Mouse (Mus musculus) v-Abl transformed pro-B cells (cell line): ENCODE measurements around the gene Hipk4.

Experiments
- in situ Hi-C, 2 experiments: fragments of 400-800 bp; cut with MboI; formaldehyde crosslinking; loops; one replicate each; pipeline ENCODE4 v1.15.1; 2025; ENCODE audit not compliant: unreplicated experiment in 2 of 2

Gene Hipk4

DNA sequence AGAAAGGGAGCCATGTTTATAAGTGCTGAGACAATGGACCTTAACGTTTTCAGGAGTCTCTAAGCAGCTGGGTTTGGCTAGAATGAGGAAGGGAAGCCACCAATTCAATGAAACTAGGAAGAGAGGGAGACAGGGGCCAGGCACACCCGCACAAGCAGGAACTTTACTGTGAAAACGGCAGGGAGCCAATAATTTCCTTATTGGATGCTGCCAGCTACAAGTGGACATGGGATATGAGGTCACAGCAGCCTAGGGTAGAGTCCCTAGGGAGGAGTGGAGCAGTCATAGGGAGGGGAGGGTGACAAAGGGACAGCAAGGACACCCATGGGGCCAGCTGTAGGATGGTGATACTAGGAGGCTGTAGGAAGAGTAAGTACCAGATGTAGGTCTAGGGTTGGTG is 30.0 kb upstream of the Hipk4 start:
- in situ Hi-C loops = loop anchor here in 1 of 2 experiments (10.0 kb wide), 1 partner anchor 158 kb away; the partner anchor contains the start of gene Ltbp4

- in situ Hi-C loops = loop anchor here in 1 of 2 experiments (10.0 kb wide), 1 partner anchor 159 kb away; the partner anchor contains the start of gene Ltbp4
These were observed 29.6 kb upstream of the Hipk4 start for GRCm38 (mm10) chr7:27493450-27493849.

GRCm38 (mm10) chr7:27494659-27495367 is 28.3 kb upstream of the Hipk4 start:
- in situ Hi-C loops = loop anchor here in 1 of 2 experiments (10.0 kb wide), 1 partner anchor 160 kb away; the partner anchor contains the start of gene Ltbp4

- in situ Hi-C loops = loop anchor here in 1 of 2 experiments (10.0 kb wide), 1 partner anchor 164 kb away; the partner anchor contains the start of gene Ltbp4
These were observed 24.0 kb upstream of the Hipk4 start, which contains the start of gene Prx for GRCm38 (mm10) chr7:27499036-27499435. Gene Prx (plus strand): TSS chr7:27499324.

DNA sequence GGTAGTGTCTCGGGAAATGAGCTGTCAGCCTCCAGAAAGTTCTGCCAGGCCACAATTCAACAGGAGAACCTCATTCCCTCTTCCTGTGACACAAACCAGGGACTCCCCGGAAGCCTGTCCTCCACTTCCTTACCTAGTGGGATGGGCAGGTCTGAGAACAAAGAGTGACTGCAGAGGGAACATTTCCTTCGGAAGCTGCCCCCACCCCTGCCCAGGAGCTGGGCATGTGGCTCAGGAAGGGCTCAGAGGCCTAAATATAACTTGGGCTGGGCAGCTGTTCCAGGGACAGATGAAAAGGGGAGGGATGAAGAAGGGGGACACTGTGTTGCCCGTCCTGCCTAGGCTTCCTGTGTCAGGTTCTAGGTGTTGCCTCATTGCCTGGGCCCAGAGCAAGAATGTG is 21.4 kb upstream of the Hipk4 start:
- in situ Hi-C loops = loop anchor here in 1 of 2 experiments (10.0 kb wide), 2 partner anchors 167 to 173 kb away; partner anchors contain the start of genes Ltbp4 and Map3k10

GRCm38 (mm10) chr7:27506765-27507370 is 16.2 kb upstream of the Hipk4 start:
- in situ Hi-C loops = loop anchor here in 1 of 2 experiments (5.0 to 10.0 kb wide), 4 partner anchors 70 to 172 kb away; partner anchors contain the start of genes Akt2, Ltbp4 and Map3k10

DNA sequence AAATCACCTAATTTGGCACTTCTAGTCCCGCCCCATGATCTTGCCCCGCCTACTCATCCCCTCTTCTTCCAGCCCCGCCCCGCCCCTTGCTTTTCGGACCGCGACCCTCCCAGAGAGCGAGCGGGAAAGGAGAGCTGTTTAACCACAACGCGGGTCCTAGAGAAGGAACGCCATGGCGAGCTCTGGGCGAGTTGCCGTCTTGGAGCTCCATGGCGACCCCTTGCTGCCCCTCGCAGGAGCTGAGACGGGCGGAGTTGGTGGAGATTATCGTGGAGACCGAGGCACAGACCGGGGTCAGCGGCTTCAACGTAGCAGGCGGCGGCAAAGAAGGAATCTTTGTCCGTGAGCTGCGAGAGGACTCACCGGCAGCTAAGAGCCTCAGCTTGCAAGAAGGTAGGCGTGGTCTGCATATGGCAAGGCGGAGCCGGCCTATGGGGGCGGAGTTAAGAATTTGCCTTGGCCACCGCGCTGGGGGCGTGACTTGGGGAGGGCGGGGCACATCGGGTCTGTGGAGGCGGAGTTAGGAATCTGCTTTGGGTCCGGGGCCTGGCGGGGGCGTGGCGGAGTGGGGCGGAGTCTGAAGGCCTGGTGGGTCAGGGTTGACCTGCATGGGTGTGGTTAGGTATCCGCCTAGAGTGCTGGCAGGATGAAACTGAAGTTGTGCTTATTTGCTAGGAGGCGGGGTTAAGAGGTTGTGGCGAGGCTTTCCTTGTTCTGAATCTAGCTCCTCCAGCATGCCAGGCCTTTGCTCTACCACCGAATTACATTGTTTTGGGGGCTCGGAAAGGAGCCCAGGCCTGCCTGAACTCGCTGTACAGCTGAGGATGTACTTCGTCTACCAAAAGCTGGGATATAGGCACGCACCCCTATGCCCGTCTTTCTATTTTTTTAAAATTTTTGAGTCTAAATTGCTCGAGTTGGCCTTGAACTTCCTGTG is 15.1 kb upstream of the Hipk4 start:
- in situ Hi-C loops = loop anchor here in 1 of 2 experiments (5.0 to 10.0 kb wide), 4 partner anchors 71 to 173 kb away; partner anchors contain the start of genes Akt2, Ltbp4 and Map3k10

GRCm38 (mm10) chr7:27508648-27509005 is 14.4 kb upstream of the Hipk4 start:
- in situ Hi-C loops = loop anchor here in 1 of 2 experiments (5.0 to 10.0 kb wide), 4 partner anchors 71 to 174 kb away; partner anchors contain the start of genes Akt2, Ltbp4 and Map3k10

DNA sequence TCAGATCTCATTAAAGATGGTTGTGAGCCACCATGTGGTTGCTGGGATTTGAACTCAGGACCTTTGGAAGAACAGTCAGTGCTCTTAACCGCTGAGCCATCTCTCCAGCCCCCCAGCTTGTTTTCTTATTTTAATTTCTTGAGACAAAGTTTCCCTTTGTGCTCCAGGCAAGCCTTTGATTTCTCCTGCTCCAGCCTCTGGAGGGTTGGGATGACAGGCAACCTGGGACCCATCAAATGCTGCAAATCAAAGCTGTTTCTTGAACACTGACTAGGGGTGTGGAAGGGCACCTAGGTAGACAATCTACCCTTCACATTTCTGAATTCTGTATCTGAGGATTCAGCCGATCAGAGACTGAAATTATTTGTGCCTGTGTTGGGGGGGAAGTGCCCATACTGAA is 12.3 kb upstream of the Hipk4 start:
- in situ Hi-C loops = no loop called here

DNA sequence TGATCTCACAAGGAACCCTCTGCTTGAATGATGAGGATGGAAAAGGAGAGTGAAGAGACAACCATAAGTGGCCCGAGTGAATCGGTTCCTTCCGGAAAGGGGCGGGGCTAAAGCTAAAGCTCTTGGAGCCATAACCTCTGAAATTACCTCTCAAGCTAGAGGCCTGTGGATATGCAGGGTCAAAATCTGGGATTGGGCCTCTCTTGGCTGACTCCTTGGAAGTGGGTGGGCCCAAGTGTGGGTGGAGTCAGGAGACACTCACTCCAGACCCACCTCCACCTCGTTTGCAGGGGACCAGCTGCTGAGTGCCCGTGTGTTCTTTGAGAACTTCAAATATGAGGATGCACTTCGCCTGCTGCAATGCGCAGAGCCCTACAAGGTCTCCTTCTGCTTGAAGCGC is 8.1 kb upstream of the Hipk4 start:
- in situ Hi-C loops = no loop called here

DNA sequence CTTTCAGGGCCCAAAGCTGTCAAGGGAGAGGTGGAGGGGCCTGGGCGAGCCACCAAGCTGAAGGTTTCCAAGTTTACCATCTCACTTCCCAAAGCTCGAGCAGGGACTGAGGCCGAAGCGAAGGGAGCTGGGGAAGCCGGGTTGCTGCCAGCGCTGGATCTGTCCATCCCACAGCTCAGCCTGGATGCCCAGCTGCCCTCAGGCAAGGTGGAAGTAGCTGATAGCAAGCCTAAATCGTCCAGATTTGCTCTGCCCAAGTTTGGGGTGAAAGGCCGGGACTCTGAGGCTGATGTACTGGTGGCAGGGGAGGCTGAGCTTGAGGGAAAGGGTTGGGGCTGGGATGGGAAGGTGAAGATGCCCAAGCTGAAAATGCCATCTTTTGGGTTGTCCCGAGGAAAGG is 4.8 kb upstream of the Hipk4 start:
- in situ Hi-C loops = no loop called here

GRCm38 (mm10) chr7:27520104-27520503 is 3.0 kb upstream of the Hipk4 start:
- in situ Hi-C loops = loop anchor here (10.0 kb wide), 2 partner anchors 85 to 175 kb away; no protein-coding TSS in a partner anchor

DNA sequence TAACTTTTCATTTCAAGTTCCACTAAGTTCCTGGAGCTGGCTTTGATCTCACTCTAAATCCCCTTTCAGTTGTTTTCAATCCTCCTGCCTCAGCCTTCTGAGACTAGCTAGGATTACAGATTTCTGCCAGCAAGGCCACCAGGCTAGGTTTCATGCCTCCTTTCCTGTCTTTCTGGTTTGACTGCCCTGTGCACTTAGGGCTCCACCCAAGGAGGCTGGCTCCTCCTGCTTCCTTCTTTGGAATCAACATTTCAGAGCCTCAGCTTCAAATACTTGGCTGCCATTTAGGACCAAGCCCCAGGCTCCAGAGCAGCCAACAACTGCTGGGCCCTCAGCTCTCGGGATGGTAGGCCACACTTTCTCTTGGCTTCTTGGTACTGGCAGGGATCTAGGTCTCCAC is 2.5 kb upstream of the Hipk4 start:
- in situ Hi-C loops = loop anchor here (10.0 kb wide), 2 partner anchors 86 to 176 kb away; no protein-coding TSS in a partner anchor

- in situ Hi-C loops = loop anchor here (10.0 kb wide), 2 partner anchors 89 to 179 kb away; no protein-coding TSS in a partner anchor
These were observed 738 bp downstream of the Hipk4 start for GRCm38 (mm10) chr7:27523805-27524204.

- in situ Hi-C loops = loop anchor here (5.0 to 10.0 kb wide), 3 partner anchors 91 to 189 kb away; partner anchors contain the start of gene Ltbp4 (in 1 of the 2)
These were observed 3.2 kb downstream of the Hipk4 start for GRCm38 (mm10) chr7:27526039-27526827.

GRCm38 (mm10) chr7:27529070-27529469 is 6.0 kb downstream of the Hipk4 start:
- in situ Hi-C loops = loop anchor here (5.0 to 10.0 kb wide), 3 partner anchors 94 to 192 kb away; partner anchors contain the start of gene Ltbp4 (in 1 of the 2)

GRCm38 (mm10) chr7:27530937-27531336 is 7.9 kb downstream of the Hipk4 start:
- in situ Hi-C loops = no loop called here

DNA sequence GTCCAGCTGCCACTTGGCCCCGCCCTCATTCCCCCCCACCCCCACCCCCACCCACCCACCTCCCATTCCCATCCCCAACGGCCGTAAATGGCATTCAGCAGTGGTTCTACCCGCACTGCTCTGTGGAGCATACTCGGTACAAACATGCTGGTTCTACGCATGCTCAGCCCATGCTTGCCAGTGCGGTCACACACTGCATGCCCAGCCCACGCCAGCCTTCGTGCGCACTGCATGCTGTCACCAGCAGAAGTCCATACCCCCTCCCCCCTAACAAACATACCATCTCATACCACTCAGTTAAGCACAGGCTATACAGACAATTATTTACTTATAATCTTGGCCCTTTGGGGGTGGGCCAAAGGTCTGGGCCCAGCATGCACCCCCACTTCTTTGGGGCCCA is 8.6 kb downstream of the Hipk4 start:
- in situ Hi-C loops = no loop called here

GRCm38 (mm10) chr7:27532480-27533050 is 9.5 kb downstream of the Hipk4 start:
- in situ Hi-C loops = no loop called here
